Mouse (Mus musculus): ENCODE measurements at regions not wholly inside any gene's neighbourhood (a gene's known extent, or its start where the extent isn't known, plus 50 kb on each side); places are given as distances from the start of the nearest gene placed in this dataset.

DNA sequence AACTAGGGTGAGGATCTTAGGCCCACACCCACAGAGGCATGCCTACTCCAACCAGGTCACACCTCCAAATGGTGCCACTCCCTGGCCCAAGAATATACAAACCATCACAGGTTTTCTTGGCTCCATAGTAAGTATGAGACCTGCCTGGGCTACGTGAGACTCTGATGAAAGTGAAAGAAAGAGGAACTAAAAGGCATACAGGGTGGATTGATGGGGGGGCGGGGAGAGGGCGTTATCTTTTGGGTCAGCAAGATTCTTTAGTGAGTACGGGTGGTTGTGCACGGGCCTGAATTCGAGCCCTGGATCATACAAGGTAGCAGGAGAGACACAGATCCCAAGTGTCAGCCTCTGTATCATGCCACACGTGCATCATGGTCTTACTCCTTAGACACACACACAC is 57.6 kb upstream of the Mafb start:
- TF ChIP-seq CTCF (IDR thresholded peaks at IDR 0.05) (no peak), POLR2A (IDR thresholded peaks at IDR 0.05; ENCODE audit: insufficient read depth, low read depth, low read length) (no peak), EP300 (IDR thresholded peaks at IDR 0.05; ENCODE audit: insufficient read depth, low read depth, low read length) (no peak)
